Mouse (Mus musculus) adrenal gland, postnatal 25 days (tissue): ENCODE results near the gene Lamc2. TPM values are rescaled to one million over a fixed set of nuclear protein-coding genes. Genes with fewer than 3 reads are reported as not detected.
"Not testable (repeated sequence)": the region's sequence is repeated elsewhere in the genome, so short reads cannot be mapped to it uniquely, and the experiment has no call there.

Experiments
- DNase-seq: peaks from one replicate; pipeline ENCODE4 v3.0.0; 2021; ENCODE audit warnings: mixed read lengths
- total RNA-seq: library from RNA; stranded (reverse); gene quantifications from 2 replicates; pipeline ENCODE4 v1.2.3, GENCODE M21; 2021

Lamc2 gene
- total RNA-seq, 1 experiment from 2014 or later = 0.27 TPM

- no peak for DNase-seq
Observed at GRCm38 (mm10) chr1:153094226-153095076, 91.8 kb downstream of the Lamc2 start.

GRCm38 (mm10) chr1:153093581-153093980, 92.7 kb downstream of the Lamc2 start:
- no peak for DNase-seq

- DNase-seq = no peak
Observed at GRCm38 (mm10) chr1:153093172-153093571, 93.1 kb downstream of the Lamc2 start.

- DNase-seq = peak; percentile 66
Observed at GRCm38 (mm10) chr1:153092237-153092975, 93.8 kb downstream of the Lamc2 start.

- no peak for DNase-seq
Observed at GRCm38 (mm10) chr1:153091438-153092236, 94.6 kb downstream of the Lamc2 start.

- no peak for DNase-seq
Observed at GRCm38 (mm10) chr1:153090807-153091206, 95.4 kb downstream of the Lamc2 start.

- DNase-seq = no peak
Observed at GRCm38 (mm10) chr1:153090081-153090480, 96.2 kb downstream of the Lamc2 start.

- DNase-seq = no peak
Observed at GRCm38 (mm10) chr1:153087771-153088170, 98.5 kb downstream of the Lamc2 start.

GRCm38 (mm10) chr1:153085198-153085597, 101.0 kb downstream of the Lamc2 start:
- no peak for DNase-seq

GRCm38 (mm10) chr1:153084191-153084590, 102.1 kb downstream of the Lamc2 start:
- DNase-seq = peak; percentile 13

GRCm38 (mm10) chr1:153083233-153083632, 103.0 kb downstream of the Lamc2 start:
- DNase-seq = not testable (repeated sequence)

GRCm38 (mm10) chr1:153075955-153076354, 110.3 kb downstream of the Lamc2 start:
- DNase-seq = no peak

GRCm38 (mm10) chr1:153075087-153075736, 111.0 kb downstream of the Lamc2 start:
- no peak for DNase-seq

GRCm38 (mm10) chr1:153073441-153073840, 112.8 kb downstream of the Lamc2 start:
- DNase-seq = no peak

Other genes with a start within 250 kb of the Lamc2 start
- gene Nmnat2, start 231.5 kb downstream of the Lamc2 start, total RNA-seq = 0.76 and 1.2 TPM in 2 replicates
- gene Lamc1, start 146.3 kb upstream of the Lamc2 start, total RNA-seq = 96.3 and 103 TPM in 2 replicates
- gene Shcbp1l, start 238.7 kb upstream of the Lamc2 start, total RNA-seq = 0.33 and 1.00 TPM in 2 replicates